Mouse (Mus musculus) heart, embryonic 11.5 days (tissue): ENCODE measurements around the gene 1700020L24Rik. TPM values are rescaled to one million over a fixed set of nuclear protein-coding genes. Genes with fewer than 3 reads are reported as not detected.

ENCODE experiments used
- ATAC-seq: fragments of 200-750 bp; cut with Nextera tagmentation; replicated peaks from 2 replicates; pipeline ENCODE4 v1.8.0; 2017; ENCODE audit warnings: moderate library complexity; ENCODE audit not compliant: insufficient number of reproducible peaks, low FRiP score, low TSS enrichment
- H3K27ac ChIP-seq: fragments of 300-500 bp; sonication (generic); 2 replicates; pipeline ENCODE4 v1.5.1; 2014; ENCODE audit warnings: mild to moderate bottlenecking, low read depth, low read length
- H3K27me3 ChIP-seq: fragments of 300-500 bp; sonication (generic); 2 replicates; pipeline ENCODE4 v1.6.1; 2014; ENCODE audit warnings: mild to moderate bottlenecking, low read length, mixed read lengths; ENCODE audit not compliant: control insufficient read depth, insufficient read depth
- H3K36me3 ChIP-seq: fragments of 300-500 bp; sonication (generic); 2 replicates; pipeline ENCODE4 v1.6.1; 2014; ENCODE audit warnings: mild to moderate bottlenecking, low read length, moderate library complexity, mixed read lengths; ENCODE audit not compliant: control insufficient read depth, insufficient read depth
- H3K4me1 ChIP-seq: fragments of 300-500 bp; sonication (generic); 2 replicates; pipeline ENCODE4 v1.6.1; 2014; ENCODE audit warnings: low read length; ENCODE audit not compliant: control insufficient read depth, insufficient read depth
- H3K4me2 ChIP-seq: fragments of 300-500 bp; sonication (generic); 2 replicates; pipeline ENCODE4 v1.6.1; 2014; ENCODE audit warnings: mild to moderate bottlenecking, moderate library complexity
- H3K4me3 ChIP-seq: fragments of 300-500 bp; sonication (generic); 2 replicates; pipeline ENCODE4 v1.5.1; 2014; ENCODE audit warnings: low read depth, low read length
- H3K9ac ChIP-seq: fragments of 300-500 bp; sonication (generic); 2 replicates; pipeline ENCODE4 v1.6.1; 2014; ENCODE audit warnings: mild to moderate bottlenecking, low read depth, low read length, moderate library complexity
- H3K9me3 ChIP-seq: fragments of 300-500 bp; sonication (generic); replicated peaks from 2 replicates; pipeline ENCODE4 v1.6.1; 2016; ENCODE audit warnings: low read length; ENCODE audit not compliant: control insufficient read depth
- WGBS: fragments of 180-500 bp; shearing (Covaris S2); extraction: QIAGEN DNeasy Blood & Tissue Kit; methylation state at CpG from one replicate; pipeline ENCODE4 v1.1.7; 2014; ENCODE audit not compliant: insufficient replicate concordance; 5-methylcytosine and 5-hydroxymethylcytosine counted together
- polyA plus RNA-seq: library from polyadenylated mRNA; unstranded; fragments of >200 nt; fragmentation: Nextera tagmentation; extraction: Ambion mirVana; gene quantifications from 2 replicates; pipeline ENCODE4 v1.2.1, GENCODE M21; 2014

The 1700020L24Rik gene
- polyA plus RNA-seq, 1 experiment from 2014 or later, result 2.3 TPM

GRCm38 (mm10) chr11:83424681-83425080, 12.8 kb upstream of the 1700020L24Rik start:
- Histone ChIP-seq H3K4me3 (no peak overlapping the region), H3K4me1 (peaks cover 6% of the 10 kb centered on the region), H3K36me3 (no peaks in the 10 kb centered on the region), H3K9me3 (no peaks in the 10 kb centered on the region), H3K27ac (no peak overlapping the region), H3K4me2 (no peak overlapping the region), H3K9ac (no peak overlapping the region), H3K27me3 (peaks cover 43% of the 10 kb centered on the region)
- no peak for ATAC-seq
- WGBS, result 6% methylated on average over 8 of the region's 8 CpGs

- Histone ChIP-seq H3K4me2 (peak overlapping the region; percentile 48), H3K27ac (no peak overlapping the region), H3K36me3 (no peaks in the 10 kb centered on the region), H3K4me3 (peak overlapping the region; percentile 19; the same call in 1 of the 2 replicates), H3K9me3 (no peaks in the 10 kb centered on the region), H3K9ac (0 out of 2 replicates have a peak overlapping the region, but pooled peaks have one; percentile 40), H3K4me1 (peaks cover 20% of the 10 kb centered on the region), H3K27me3 (peaks cover 30% of the 10 kb centered on the region)
- WGBS, result 19% methylated on average over 17 of the region's 17 CpGs
- ATAC-seq, result no peak
These were observed 10.5 kb upstream of the 1700020L24Rik start for GRCm38 (mm10) chr11:83426964-83427363.

- Histone ChIP-seq H3K9ac (no peak within 1 kb of the TSS; the same call in 1 of the 2 replicates), H3K4me3 (no peak within 1 kb of the TSS), H3K9me3 (no peaks in the 10 kb centered on the region), H3K27ac (no peak within 1 kb of the TSS), H3K4me1 (peaks cover 23% of the 10 kb centered on the region), H3K27me3 (peaks cover 30% of the 10 kb centered on the region), H3K36me3 (no peaks in the 10 kb centered on the region), H3K4me2 (peak within 1 kb of the TSS; percentile 7)
- ATAC-seq, result no peak
- 44% methylated on average over 5 of the region's 5 CpGs for WGBS
These were observed 8.1 kb upstream of the 1700020L24Rik start, which contains the start of gene Gas2l2 for GRCm38 (mm10) chr11:83429355-83429754. Gene Gas2l2 (minus strand): TSS chr11:83429455.

GRCm38 (mm10) chr11:83432533-83432932, 4.9 kb upstream of the 1700020L24Rik start:
- Histone ChIP-seq H3K9ac (no peak overlapping the region), H3K36me3 (no peaks in the 10 kb centered on the region), H3K4me1 (peaks cover 23% of the 10 kb centered on the region), H3K4me3 (no peak overlapping the region), H3K9me3 (no peaks in the 10 kb centered on the region), H3K27ac (0 out of 2 replicates have a peak overlapping the region, but pooled peaks have one; percentile 29), H3K4me2 (no peak overlapping the region), H3K27me3 (peaks cover 10% of the 10 kb centered on the region)
- WGBS, result 58% methylated on average over 2 of the region's 2 CpGs
- no peak for ATAC-seq

- Histone ChIP-seq H3K4me1 (peaks cover 19% of the 10 kb centered on the region), H3K27me3 (peaks cover 29% of the 10 kb centered on the region), H3K36me3 (no peaks in the 10 kb centered on the region), H3K27ac (no peak overlapping the region), H3K9ac (no peak overlapping the region), H3K4me2 (peak overlapping the region; percentile 87), H3K4me3 (peak overlapping the region; percentile 58), H3K9me3 (no peaks in the 10 kb centered on the region)
- no peak for ATAC-seq
- WGBS, result 48% methylated on average over 8 of the region's 11 CpGs
These were observed 2.1 kb downstream of the 1700020L24Rik start for GRCm38 (mm10) chr11:83439426-83440060.

GRCm38 (mm10) chr11:83440081-83441064, 2.9 kb downstream of the 1700020L24Rik start:
- H3K27ac ChIP-seq, result 0 out of 2 replicates have a peak overlapping the region, but pooled peaks have one; percentile 51
- no peaks in the 10 kb centered on the region for H3K36me3 ChIP-seq
- peak overlapping the region; percentile 66 for H3K9ac ChIP-seq
- no peaks in the 10 kb centered on the region for H3K9me3 ChIP-seq
- WGBS, result under 1% methylated on average over 62 of the region's 75 CpGs
- peak overlapping the region; percentile 87 for H3K4me2 ChIP-seq
- peak; percentile 83 for ATAC-seq
- H3K4me1 ChIP-seq, result peaks cover 24% of the 10 kb centered on the region
- peaks cover 29% of the 10 kb centered on the region for H3K27me3 ChIP-seq
- H3K4me3 ChIP-seq, result peak overlapping the region; percentile 58

- 35% methylated on average over 7 of the region's 7 CpGs for WGBS
- peaks cover 24% of the 10 kb centered on the region for H3K4me1 ChIP-seq
- peak overlapping the region; percentile 66 for H3K9ac ChIP-seq
These were observed 3.8 kb downstream of the 1700020L24Rik start for GRCm38 (mm10) chr11:83441235-83441634.

GRCm38 (mm10) chr11:83442596-83443267, 5.3 kb downstream of the 1700020L24Rik start:
- Histone ChIP-seq H3K9ac (no peak overlapping the region), H3K9me3 (no peaks in the 10 kb centered on the region), H3K27me3 (peaks cover 32% of the 10 kb centered on the region), H3K4me2 (peak overlapping the region; percentile 57), H3K27ac (no peak overlapping the region), H3K4me1 (peaks cover 37% of the 10 kb centered on the region), H3K36me3 (no peaks in the 10 kb centered on the region), H3K4me3 (peak overlapping the region; percentile 26)
- whole genome bisulfite sequencing, result 9% methylated on average over 29 of the region's 29 CpGs
- ATAC-seq, result no peak

More at GRCm38 (mm10) chr11:83441235-83441634, 3.8 kb downstream of the 1700020L24Rik start:
- Histone ChIP-seq H3K36me3 (no peaks in the 10 kb centered on the region), H3K4me3 (peak overlapping the region; percentile 58), H3K9me3 (no peaks in the 10 kb centered on the region), H3K4me2 (peak overlapping the region; percentile 87), H3K27ac (peak overlapping the region; percentile 51), H3K27me3 (peaks cover 32% of the 10 kb centered on the region)
- no peak for ATAC-seq
